Mouse (Mus musculus): ENCODE measurements around the gene Ripk1. TPM values are rescaled to one million over a fixed set of nuclear protein-coding genes. Genes with fewer than 3 reads are reported as not detected.

The Ripk1 gene
- total RNA-seq (2012; rRNA removed) (11.4 TPM in 2 replicates), polyA plus RNA-seq (2012; ENCODE audit: insufficient read depth in 1 of 2, insufficient read length in 2 of 2, low read depth in 1 of 2, low replicate concordance in 2 of 2, missing spikeins in 1 of 2) (10 to 100 TPM in 1 of 2 experiments, not detected in 1; 11.8 TPM)

DNA sequence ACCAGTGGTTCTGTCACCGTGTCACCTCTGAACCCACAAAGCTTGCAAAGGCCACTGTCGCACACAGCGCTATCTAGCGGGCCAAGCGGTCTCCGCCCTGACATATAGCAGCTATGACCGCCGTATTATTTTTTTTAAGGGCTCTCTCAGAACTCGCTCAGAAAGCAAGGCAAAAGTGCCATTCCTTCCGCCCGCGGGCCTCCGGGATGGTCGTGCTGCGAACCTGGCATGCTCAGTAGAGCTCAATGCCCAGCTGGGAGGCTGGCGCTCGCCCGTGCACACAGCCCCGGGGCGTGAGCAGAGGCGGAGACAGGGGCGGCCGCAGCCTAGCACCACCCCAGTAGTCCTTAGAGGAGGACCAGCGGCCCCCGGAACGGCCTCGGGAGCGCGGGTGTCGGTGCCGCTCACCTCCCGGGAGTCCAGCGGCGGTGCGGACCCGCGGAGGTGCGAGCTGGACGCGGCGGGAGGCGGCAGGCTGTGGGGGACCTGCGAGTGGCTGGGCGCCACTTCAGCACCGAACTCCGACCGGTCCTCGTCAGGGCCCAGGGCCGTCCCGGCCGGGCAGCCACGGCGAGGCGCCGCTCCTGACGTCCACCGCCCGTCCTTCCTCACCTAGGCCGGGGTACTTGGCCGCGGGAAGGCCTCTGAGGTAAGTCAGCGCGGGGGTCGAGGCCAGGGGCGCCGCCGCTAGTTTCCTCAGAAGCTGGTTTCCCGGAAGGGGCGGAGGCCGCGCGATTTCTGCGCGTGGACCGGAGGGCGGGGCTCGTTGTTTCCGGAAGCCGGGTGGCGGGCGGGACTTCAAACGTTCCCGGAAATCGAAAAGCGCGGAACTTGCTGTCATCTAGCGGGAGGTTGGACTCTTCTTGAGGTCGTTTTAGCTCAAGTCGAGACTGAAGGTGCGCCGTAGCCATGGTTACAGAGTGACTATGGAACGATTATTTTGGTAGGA, at the start of gene Ripk1, which contains the start of gene Serpinb6a:
TSS of gene Ripk1 (plus strand) at position 306 of the 949 bp plus-strand sequence.
TSS of gene Serpinb6a (minus strand) at position 737 of the 949 bp plus-strand sequence.
- Histone ChIP-seq H3K9me3 (replicated peaks; ENCODE audit: insufficient read depth, low read length) (no peaks in the 10 kb centered on the region), H3K4me3 (ENCODE audit: control insufficient read depth in 1 of 2, insufficient read depth in 1 of 2, low read depth in 2 of 2, low read length in 2 of 2) (peak within 1 kb of the TSS; percentile 88 to 99), H3K79me2 (ENCODE audit: control insufficient read depth, insufficient read depth, low read length, poor library complexity) (peaks cover 15% of the 10 kb centered on the region), H3K4me1 (ENCODE audit: control insufficient read depth in 1 of 2, insufficient read depth in 2 of 2, low read length in 2 of 2) (peaks cover 3 to 6% of the 10 kb centered on the region in 2 experiments; a peak in 2 of 4 replicates), H3K27ac (ENCODE audit: control insufficient read depth, low read depth, low read length) (peak within 1 kb of the TSS; percentile 77), H3K27me3 (ENCODE audit: control insufficient read depth in 1 of 2, insufficient read depth in 2 of 2, low read length in 2 of 2) (no peaks in the 10 kb centered on the region), H3K36me3 (ENCODE audit: control insufficient read depth in 1 of 2, insufficient read depth in 2 of 2, low read length in 2 of 2) (peaks cover 0 to 9% of the 10 kb centered on the region in 2 experiments; a peak in 2 of 4 replicates), H3K9ac (ENCODE audit: control insufficient read depth, low read depth, low read length, poor library complexity, severe bottlenecking) (peak within 1 kb of the TSS; percentile 99)
- DNase-seq (ENCODE audit: low read depth, low spot score): peak; percentile 96
- TF ChIP-seq BHLHE40 (IDR thresholded peaks at IDR 0.05; ENCODE audit: borderline replicate concordance, low read depth, low read length) (peak; percentile 47; the same call in 1 of the 2 replicates), NRF1 (IDR thresholded peaks at IDR 0.05; ENCODE audit: insufficient read depth, low read depth, low read length, poor library complexity, severe bottlenecking) (peak; percentile 57; the same call in 1 of the 2 replicates), MXI1 (IDR thresholded peaks at IDR 0.05; ENCODE audit: low read depth, low read length) (peak; percentile 88), GABPA (IDR thresholded peaks at IDR 0.05; ENCODE audit: low read depth, low read length) (no peak), ZMIZ1 (IDR thresholded peaks at IDR 0.05; ENCODE audit: low read depth, low read length) (peak; percentile 79; the same call in 1 of the 2 replicates), RAD21 (IDR thresholded peaks at IDR 0.05; ENCODE audit: low read depth, low read length) (no peak), ZC3H11A (IDR thresholded peaks at IDR 0.05; ENCODE audit: low read depth, low read length) (no peak), MYC (IDR thresholded peaks at IDR 0.05; ENCODE audit: low read depth, low read length) (peak; percentile 69), TBP (IDR thresholded peaks at IDR 0.05; ENCODE audit: low read depth, low read length) (peak; percentile 56; the same call in 1 of the 2 replicates), POLR2AphosphoS5 (IDR thresholded peaks at IDR 0.05; ENCODE audit: borderline replicate concordance, low read depth, low read length) (no peak), ZNF384 (IDR thresholded peaks at IDR 0.05; ENCODE audit: low read depth, low read length) (peak; percentile 58), JUND (IDR thresholded peaks at IDR 0.05; ENCODE audit: low read depth, low read length) (no peak), POLR2A (IDR thresholded peaks at IDR 0.05; ENCODE audit: control insufficient read depth in 1 of 2, insufficient read depth in 1 of 2, low read depth in 1 of 2, low read length in 2 of 2, poor library complexity in 1 of 2) (peak; percentile 65 to 76), ETS1 (IDR thresholded peaks at IDR 0.05; ENCODE audit: low read depth, low read length) (peak; percentile 34; the same call in 1 of the 2 replicates), RCOR1 (IDR thresholded peaks at IDR 0.05; ENCODE audit: low read depth, low read length) (no peak; the same call in 1 of the 2 replicates), TCF12 (IDR thresholded peaks at IDR 0.05; ENCODE audit: low read depth, low read length) (peak; percentile 39; the same call in 1 of the 2 replicates), CTCF (IDR thresholded peaks at IDR 0.05 in 2 of 3, conservative IDR thresholded peaks at IDR 0.05 in 1 of 3; ENCODE audit: control insufficient read depth in 1 of 3, insufficient read depth in 1 of 3, low read depth in 2 of 3, low read length in 3 of 3, poor library complexity in 1 of 3, severe bottlenecking in 1 of 3) (peak; percentile 25 to 61 (median 53); a peak in 5 of 6 replicates), POLR2AphosphoS2 (IDR thresholded peaks at IDR 0.05; ENCODE audit: low read length) (peak; percentile 54; the same call in 1 of the 2 replicates), UBTF (IDR thresholded peaks at IDR 0.05; ENCODE audit: borderline replicate concordance, insufficient read depth, low read depth, low read length) (peak; percentile 82; the same call in 1 of the 2 replicates), USF1 (IDR thresholded peaks at IDR 0.05; ENCODE audit: low read depth, low read length) (no peak), MEF2A (IDR thresholded peaks at IDR 0.05; ENCODE audit: extremely low read depth, insufficient replicate concordance, low read depth, low read length, poor library complexity, severe bottlenecking) (no peak), EP300 (IDR thresholded peaks at IDR 0.05; ENCODE audit: low read depth in 1 of 2, low read length in 2 of 2) (no peak), KAT2A (conservative IDR thresholded peaks at IDR 0.05; ENCODE audit: low read depth, low read length) (no peak; the same call in 1 of the 2 replicates), HCFC1 (IDR thresholded peaks at IDR 0.05; ENCODE audit: low read depth, low read length) (peak; percentile 84), ELF1 (IDR thresholded peaks at IDR 0.05; ENCODE audit: low read depth, low read length) (peak; percentile 98), E2F4 (IDR thresholded peaks at IDR 0.05; ENCODE audit: borderline replicate concordance, low read depth, low read length) (0 out of 2 replicates have a peak, but pooled peaks have one; percentile 57), SIN3A (IDR thresholded peaks at IDR 0.05; ENCODE audit: low read length) (peak; percentile 94), ZKSCAN1 (IDR thresholded peaks at IDR 0.05; ENCODE audit: low read depth, low read length) (peak; percentile 14; the same call in 1 of the 2 replicates), CHD2 (IDR thresholded peaks at IDR 0.05; ENCODE audit: low read length) (no peak), USF2 (IDR thresholded peaks at IDR 0.05; ENCODE audit: borderline replicate concordance in 1 of 2, insufficient read depth in 1 of 2, low read depth in 1 of 2, low read length in 2 of 2) (no peak), MAZ (IDR thresholded peaks at IDR 0.05; ENCODE audit: low read depth, low read length) (peak; percentile 72), MYB (IDR thresholded peaks at IDR 0.05; ENCODE audit: low read depth, low read length) (no peak), MAX (IDR thresholded peaks at IDR 0.05; ENCODE audit: low read length) (peak; percentile 85)

Measured in MEL (cell line).